Mouse (Mus musculus): ENCODE measurements around the gene Gpr88.

Gpr88 gene

DNA sequence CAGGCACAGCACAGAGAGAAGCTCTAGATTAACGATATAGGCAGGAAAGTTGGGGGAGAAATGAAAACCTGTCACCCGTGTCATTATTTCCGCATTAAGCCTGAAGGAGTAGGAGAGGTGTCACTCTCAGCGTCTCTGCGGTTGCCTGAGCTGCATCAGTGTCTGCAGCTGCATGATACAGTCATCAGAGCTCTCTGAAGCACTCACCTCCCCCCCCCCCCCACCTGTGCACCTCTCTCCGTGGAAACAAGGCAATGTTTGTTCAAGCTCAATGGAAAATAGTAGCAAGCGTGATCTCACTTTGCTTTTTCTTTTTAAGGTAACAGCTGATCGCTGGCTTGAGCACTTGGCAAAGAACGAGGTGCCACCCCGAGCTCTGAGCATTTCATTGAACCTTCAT is 53.2 kb downstream of the Gpr88 start:
- no peak for DNase-seq (ENCODE audit: low read depth)
